Mouse (Mus musculus): Measurements from ENCODE around the gene Gm17304. TPM values are rescaled to one million over a fixed set of nuclear protein-coding genes. Genes with fewer than 3 reads are reported as not detected.

The Gm17304 gene
- polyA plus RNA-seq, 1 experiment from 2014 or later = not detected

- no peaks in the 10 kb centered on the region for H3K4me1 ChIP-seq (replicated peaks; ENCODE audit: control insufficient read depth, insufficient read depth, low read length)
- 93% methylated on average over 9 of the region's 9 CpGs for WGBS
- no peak overlapping the region for H3K4me3 ChIP-seq (replicated peaks; ENCODE audit: low read length)
- no peak overlapping the region for H3K27ac ChIP-seq (ENCODE audit: low read length)
- H3K27me3 ChIP-seq (replicated peaks; ENCODE audit: control insufficient read depth, insufficient read depth, low read length) = peaks cover 9% of the 10 kb centered on the region
- H3K9me3 ChIP-seq (ENCODE audit: control insufficient read depth, low read length) = no peaks in the 10 kb centered on the region
- no peak overlapping the region for H3K9ac ChIP-seq (replicated peaks; ENCODE audit: low read depth, low read length)
- H3K4me2 ChIP-seq (ENCODE audit: low read length) = no peak overlapping the region
- ATAC-seq = no peak
- no peaks in the 10 kb centered on the region for H3K36me3 ChIP-seq (ENCODE audit: control insufficient read depth, insufficient read depth)
Observed at GRCm38 (mm10) chr5:106589006-106589405, 19.9 kb upstream of the Gm17304 start.

- H3K27ac ChIP-seq (ENCODE audit: low read length) = no peak overlapping the region
- H3K4me2 ChIP-seq (ENCODE audit: low read length) = no peak overlapping the region
- H3K4me3 ChIP-seq (replicated peaks; ENCODE audit: low read length) = no peak overlapping the region
- WGBS = 93% methylated on average over 11 of the region's 11 CpGs
- ATAC-seq = no peak
- no peaks in the 10 kb centered on the region for H3K4me1 ChIP-seq (replicated peaks; ENCODE audit: control insufficient read depth, insufficient read depth, low read length)
- H3K9ac ChIP-seq (replicated peaks; ENCODE audit: low read depth, low read length) = no peak overlapping the region
- H3K36me3 ChIP-seq (ENCODE audit: control insufficient read depth, insufficient read depth) = no peaks in the 10 kb centered on the region
- peaks cover 3% of the 10 kb centered on the region; the same call in 1 of the 2 replicates for H3K27me3 ChIP-seq (replicated peaks; ENCODE audit: control insufficient read depth, insufficient read depth, low read length)
- H3K9me3 ChIP-seq (ENCODE audit: control insufficient read depth, low read length) = no peaks in the 10 kb centered on the region
Observed at GRCm38 (mm10) chr5:106589670-106590069, 19.2 kb upstream of the Gm17304 start.

- peak; percentile 54 for ATAC-seq
- WGBS = 68% methylated on average over 5 of the region's 5 CpGs
- Histone ChIP-seq H3K27me3 (replicated peaks; ENCODE audit: control insufficient read depth, insufficient read depth, low read length) (0 out of 2 replicates have a peak, but pooled peaks cover 3% of the 10 kb centered on the region), H3K9me3 (ENCODE audit: control insufficient read depth, low read length) (no peaks in the 10 kb centered on the region), H3K4me1 (replicated peaks; ENCODE audit: control insufficient read depth, insufficient read depth, low read length) (no peaks in the 10 kb centered on the region), H3K4me3 (replicated peaks; ENCODE audit: low read length) (no peak overlapping the region), H3K36me3 (ENCODE audit: control insufficient read depth, insufficient read depth) (no peaks in the 10 kb centered on the region), H3K4me2 (ENCODE audit: low read length) (no peak overlapping the region), H3K9ac (replicated peaks; ENCODE audit: low read depth, low read length) (no peak overlapping the region), H3K27ac (ENCODE audit: low read length) (no peak overlapping the region)
Observed at GRCm38 (mm10) chr5:106590686-106591085, 18.2 kb upstream of the Gm17304 start.

- Histone ChIP-seq H3K27ac (ENCODE audit: low read length) (no peak overlapping the region), H3K27me3 (replicated peaks; ENCODE audit: control insufficient read depth, insufficient read depth, low read length) (no peaks in the 10 kb centered on the region), H3K9me3 (ENCODE audit: control insufficient read depth, low read length) (no peaks in the 10 kb centered on the region), H3K36me3 (ENCODE audit: control insufficient read depth, insufficient read depth) (0 out of 2 replicates have a peak, but pooled peaks cover 2% of the 10 kb centered on the region), H3K4me2 (ENCODE audit: low read length) (no peak overlapping the region), H3K9ac (replicated peaks; ENCODE audit: low read depth, low read length) (no peak overlapping the region), H3K4me1 (replicated peaks; ENCODE audit: control insufficient read depth, insufficient read depth, low read length) (peaks cover 8% of the 10 kb centered on the region), H3K4me3 (replicated peaks; ENCODE audit: low read length) (no peak overlapping the region)
- ATAC-seq = no peak
Observed at GRCm38 (mm10) chr5:106594388-106594787, 14.5 kb upstream of the Gm17304 start.

- H3K36me3 ChIP-seq (ENCODE audit: control insufficient read depth, insufficient read depth) = 0 out of 2 replicates have a peak, but pooled peaks cover 2% of the 10 kb centered on the region
- H3K4me1 ChIP-seq (replicated peaks; ENCODE audit: control insufficient read depth, insufficient read depth, low read length) = peaks cover 8% of the 10 kb centered on the region
- H3K4me2 ChIP-seq (ENCODE audit: low read length) = no peak overlapping the region
- H3K9me3 ChIP-seq (ENCODE audit: control insufficient read depth, low read length) = no peaks in the 10 kb centered on the region
- H3K27me3 ChIP-seq (replicated peaks; ENCODE audit: control insufficient read depth, insufficient read depth, low read length) = no peaks in the 10 kb centered on the region
- H3K4me3 ChIP-seq (replicated peaks; ENCODE audit: low read length) = no peak overlapping the region
- H3K9ac ChIP-seq (replicated peaks; ENCODE audit: low read depth, low read length) = no peak overlapping the region
- H3K27ac ChIP-seq (ENCODE audit: low read length) = no peak overlapping the region
- 82% methylated on average over 2 of the region's 2 CpGs for WGBS
- ATAC-seq = peak; percentile 75
Observed at GRCm38 (mm10) chr5:106597472-106597871, 11.4 kb upstream of the Gm17304 start.

- H3K27ac ChIP-seq (ENCODE audit: low read length) = no peak overlapping the region
- no peak overlapping the region for H3K9ac ChIP-seq (replicated peaks; ENCODE audit: low read depth, low read length)
- H3K9me3 ChIP-seq (ENCODE audit: control insufficient read depth, low read length) = no peaks in the 10 kb centered on the region
- H3K4me2 ChIP-seq (ENCODE audit: low read length) = no peak overlapping the region
- H3K36me3 ChIP-seq (ENCODE audit: control insufficient read depth, insufficient read depth) = 0 out of 2 replicates have a peak, but pooled peaks cover 2% of the 10 kb centered on the region
- ATAC-seq = no peak
- H3K27me3 ChIP-seq (replicated peaks; ENCODE audit: control insufficient read depth, insufficient read depth, low read length) = no peaks in the 10 kb centered on the region
- peaks cover 8% of the 10 kb centered on the region for H3K4me1 ChIP-seq (replicated peaks; ENCODE audit: control insufficient read depth, insufficient read depth, low read length)
- 79% methylated on average over 8 of the region's 8 CpGs for WGBS
- no peak overlapping the region for H3K4me3 ChIP-seq (replicated peaks; ENCODE audit: low read length)
Observed at GRCm38 (mm10) chr5:106599482-106599881, 9.4 kb upstream of the Gm17304 start.

GRCm38 (mm10) chr5:106604381-106604780 is 4.5 kb upstream of the Gm17304 start:
- Histone ChIP-seq H3K4me3 (replicated peaks; ENCODE audit: low read length) (no peak overlapping the region), H3K36me3 (ENCODE audit: control insufficient read depth, insufficient read depth) (no peaks in the 10 kb centered on the region), H3K27me3 (replicated peaks; ENCODE audit: control insufficient read depth, insufficient read depth, low read length) (no peaks in the 10 kb centered on the region), H3K9me3 (ENCODE audit: control insufficient read depth, low read length) (no peaks in the 10 kb centered on the region), H3K27ac (ENCODE audit: low read length) (no peak overlapping the region), H3K4me1 (replicated peaks; ENCODE audit: control insufficient read depth, insufficient read depth, low read length) (no peaks in the 10 kb centered on the region), H3K4me2 (ENCODE audit: low read length) (no peak overlapping the region), H3K9ac (replicated peaks; ENCODE audit: low read depth, low read length) (no peak overlapping the region)
- 92% methylated on average over 5 of the region's 5 CpGs for WGBS
- ATAC-seq = no peak

GRCm38 (mm10) chr5:106605096-106605495 is 3.8 kb upstream of the Gm17304 start:
- H3K9me3 ChIP-seq (ENCODE audit: control insufficient read depth, low read length) = no peaks in the 10 kb centered on the region
- ATAC-seq = no peak
- no peak overlapping the region for H3K9ac ChIP-seq (replicated peaks; ENCODE audit: low read depth, low read length)
- 90% methylated on average over 6 of the region's 6 CpGs for WGBS
- H3K4me1 ChIP-seq (replicated peaks; ENCODE audit: control insufficient read depth, insufficient read depth, low read length) = no peaks in the 10 kb centered on the region
- no peaks in the 10 kb centered on the region for H3K36me3 ChIP-seq (ENCODE audit: control insufficient read depth, insufficient read depth)
- H3K4me2 ChIP-seq (ENCODE audit: low read length) = no peak overlapping the region
- H3K27me3 ChIP-seq (replicated peaks; ENCODE audit: control insufficient read depth, insufficient read depth, low read length) = no peaks in the 10 kb centered on the region
- no peak overlapping the region for H3K27ac ChIP-seq (ENCODE audit: low read length)
- H3K4me3 ChIP-seq (replicated peaks; ENCODE audit: low read length) = no peak overlapping the region

- Histone ChIP-seq H3K27ac (ENCODE audit: low read length) (no peak overlapping the region), H3K36me3 (ENCODE audit: control insufficient read depth, insufficient read depth) (no peaks in the 10 kb centered on the region), H3K9me3 (ENCODE audit: control insufficient read depth, low read length) (no peaks in the 10 kb centered on the region), H3K4me1 (replicated peaks; ENCODE audit: control insufficient read depth, insufficient read depth, low read length) (no peaks in the 10 kb centered on the region), H3K27me3 (replicated peaks; ENCODE audit: control insufficient read depth, insufficient read depth, low read length) (no peaks in the 10 kb centered on the region), H3K4me3 (replicated peaks; ENCODE audit: low read length) (no peak overlapping the region), H3K9ac (replicated peaks; ENCODE audit: low read depth, low read length) (no peak overlapping the region), H3K4me2 (ENCODE audit: low read length) (no peak overlapping the region)
- WGBS = 88% methylated on average over 5 of the region's 5 CpGs
- ATAC-seq = no peak
Observed at GRCm38 (mm10) chr5:106607081-106607480, 1.8 kb upstream of the Gm17304 start.

GRCm38 (mm10) chr5:106612151-106612550 is 3.3 kb downstream of the Gm17304 start:
- 96% methylated on average over 2 of the region's 2 CpGs for WGBS

More at GRCm38 (mm10) chr5:106612151-106612550, 3.3 kb downstream of the Gm17304 start:
- no peak overlapping the region for H3K4me3 ChIP-seq (replicated peaks; ENCODE audit: low read length)
- no peak overlapping the region for H3K27ac ChIP-seq (ENCODE audit: low read length)
- no peaks in the 10 kb centered on the region for H3K36me3 ChIP-seq (ENCODE audit: control insufficient read depth, insufficient read depth)
- H3K27me3 ChIP-seq (replicated peaks; ENCODE audit: control insufficient read depth, insufficient read depth, low read length) = no peaks in the 10 kb centered on the region
- no peak for ATAC-seq
- no peak overlapping the region for H3K9ac ChIP-seq (replicated peaks; ENCODE audit: low read depth, low read length)
- H3K4me2 ChIP-seq (ENCODE audit: low read length) = no peak overlapping the region
- H3K9me3 ChIP-seq (ENCODE audit: control insufficient read depth, low read length) = no peaks in the 10 kb centered on the region
- no peaks in the 10 kb centered on the region for H3K4me1 ChIP-seq (replicated peaks; ENCODE audit: control insufficient read depth, insufficient read depth, low read length)

All from forebrain, embryonic 16.5 days (tissue).